Mouse (Mus musculus) left cerebral cortex, postnatal 25 days (tissue): ENCODE data around the gene Patl1. TPM values are rescaled to one million over a fixed set of nuclear protein-coding genes. Genes with fewer than 3 reads are reported as not detected.
"Not testable (repeated sequence)": the region's sequence is repeated elsewhere in the genome, so short reads cannot be mapped to it uniquely, and the experiment has no call there.

Source experiments
- DNase-seq, 2 experiments: peaks; one replicate each; pipeline ENCODE4 v3.0.0; 2022; ENCODE audit warnings: low spot score in 2 of 2, mixed read lengths in 1 of 2
- intact Hi-C: fragments of 180-260 bp; cut with DNase I; formaldehyde crosslinking; loops from one replicate; pipeline ENCODE4 v1.15.1; 2025
- total RNA-seq, 2 experiments: library from RNA; stranded (reverse); gene quantifications; 2 replicates each; pipeline ENCODE4 v1.2.3; 2021

Patl1 gene
- 10 to 100 TPM; 18.7 to 21.0 TPM for total RNA-seq

DNA sequence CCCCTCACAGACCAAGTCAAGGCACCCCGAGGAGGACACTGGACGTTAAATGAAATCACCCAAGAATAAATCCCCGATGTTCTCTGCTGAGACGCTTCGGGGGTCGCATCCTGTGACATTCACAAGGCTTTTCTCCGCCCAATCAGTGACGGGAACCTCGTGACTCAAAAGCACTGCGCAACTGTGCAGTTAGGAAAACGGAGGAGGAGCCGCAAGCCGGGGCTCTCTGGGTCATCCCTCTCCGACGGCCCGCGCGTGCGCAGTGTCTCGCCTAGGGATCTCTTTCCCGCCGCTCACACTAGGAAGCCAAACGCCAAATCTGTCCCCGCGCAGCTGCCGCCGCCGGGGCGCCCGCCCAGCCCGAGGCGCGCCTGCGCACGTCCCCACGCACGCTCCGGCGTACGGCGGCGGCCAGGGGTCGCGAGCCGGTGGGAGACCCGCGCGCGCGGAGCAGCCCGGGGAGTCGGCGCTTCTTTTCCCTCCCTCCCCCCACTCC lies at the start of gene Patl1:
Gene Patl1 (plus strand): TSS at position 363 of the 496 bp plus-strand sequence.
- peak; percentile 98 to 99 for DNase-seq
- intact Hi-C loops, result loop anchor here (2.0 to 5.0 kb wide), 3 partner anchors 53 to 135 kb away; partner anchors contain the start of genes Osbp and Stx3

GRCm38 (mm10) chr19:11867837-11868236 lies 44.4 kb upstream of the Patl1 start:
- intact Hi-C loops, result no loop called here
- no peak for DNase-seq

- no peak for DNase-seq
- intact Hi-C loops, result no loop called here
Measured at GRCm38 (mm10) chr19:11875006-11875405, 37.2 kb upstream of the Patl1 start, which contains the start of gene Olfr1419. Gene Olfr1419 (minus strand): TSS chr19:11875106.

DNA sequence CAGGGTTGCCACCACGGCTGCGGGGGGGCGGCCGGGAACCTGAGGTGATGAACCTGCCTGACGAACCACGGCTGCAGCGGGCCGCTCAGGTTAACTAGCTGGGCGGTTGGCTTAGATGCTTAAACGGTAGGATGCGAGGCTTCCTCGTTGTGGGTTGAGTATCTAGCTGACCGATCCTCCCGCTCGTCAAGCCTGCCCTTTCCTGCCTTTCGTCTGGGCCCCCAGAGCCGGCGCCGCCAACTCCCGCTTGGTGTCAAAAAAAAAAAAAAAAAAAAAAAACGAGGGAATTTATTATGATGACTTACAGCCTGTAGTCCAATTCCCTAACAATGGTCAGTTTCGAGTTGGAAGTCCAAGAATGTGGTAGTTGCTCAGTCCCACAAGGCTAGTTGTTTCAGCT lies 33.8 kb upstream of the Patl1 start:
- intact Hi-C loops, DNase-seq: not testable (repeated sequence)

- no peak for DNase-seq
- intact Hi-C loops, result no loop called here
Measured at GRCm38 (mm10) chr19:11886265-11886664, 25.9 kb upstream of the Patl1 start, which contains the start of gene Olfr1420. Gene Olfr1420 (plus strand): TSS chr19:11886565.

GRCm38 (mm10) chr19:11911021-11911420 lies 1.2 kb upstream of the Patl1 start:
- no peak for DNase-seq
- intact Hi-C loops, result loop anchor here (5.0 kb wide), 1 partner anchor 134 kb away; no protein-coding TSS in a partner anchor

DNA sequence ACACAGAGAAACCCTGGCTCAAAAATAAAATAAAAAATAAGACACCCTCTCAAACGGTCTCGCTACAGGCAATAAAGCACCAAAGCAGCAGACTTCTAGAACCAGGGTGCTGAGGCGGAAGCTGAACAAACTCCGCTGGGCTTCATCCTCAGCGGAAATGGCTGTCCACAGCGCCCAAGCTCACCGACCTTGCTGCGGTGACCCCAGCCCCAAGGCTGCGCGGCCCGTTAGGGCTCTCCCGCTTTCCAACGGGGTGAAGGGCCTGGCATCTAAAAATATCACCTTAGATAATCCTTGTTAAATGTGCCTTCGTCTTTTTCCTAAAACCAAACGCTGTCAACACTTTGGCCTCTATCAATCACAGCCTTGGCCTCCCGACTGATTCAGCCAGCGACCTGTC lies 596 bp upstream of the Patl1 start:
- DNase-seq, result peak in 1 of 2 experiments; percentile 39
- intact Hi-C loops, result loop anchor here (2.0 to 5.0 kb wide), 3 partner anchors 53 to 134 kb away; partner anchors contain the start of genes Osbp and Stx3

- DNase-seq, result peak in 1 of 2 experiments; percentile 26
- intact Hi-C loops, result loop anchor here (2.0 to 5.0 kb wide), 3 partner anchors 52 to 135 kb away; partner anchors contain the start of genes Osbp and Stx3
Measured at GRCm38 (mm10) chr19:11912533-11913121, 428 bp downstream of the Patl1 start.

GRCm38 (mm10) chr19:11915804-11916203 lies 3.6 kb downstream of the Patl1 start:
- intact Hi-C loops, result no loop called here
- peak in 1 of 2 experiments; percentile 43 for DNase-seq

GRCm38 (mm10) chr19:11922068-11922467 lies 9.9 kb downstream of the Patl1 start:
- intact Hi-C loops, result no loop called here
- DNase-seq, result no peak

- DNase-seq, intact Hi-C loops: not testable (repeated sequence)
Measured at GRCm38 (mm10) chr19:11922515-11922914, 10.3 kb downstream of the Patl1 start.

DNA sequence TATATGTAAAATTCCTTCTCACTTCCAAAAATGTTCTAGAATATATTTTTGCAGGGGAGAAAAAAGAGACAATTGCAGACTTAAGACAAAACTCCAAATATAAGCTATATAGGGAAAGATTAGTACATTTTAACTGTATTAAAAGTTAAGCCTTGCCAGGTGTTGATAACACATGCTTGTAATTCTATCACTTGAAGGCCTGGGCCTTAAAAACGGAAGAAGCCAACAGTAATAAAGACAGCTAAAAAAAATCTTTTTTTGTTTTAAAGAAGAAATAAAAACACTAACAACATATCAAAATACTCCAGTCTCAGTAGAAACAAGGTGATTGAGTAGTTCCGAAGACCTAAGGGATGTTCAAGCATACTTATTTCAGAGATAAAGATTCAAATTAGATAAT lies 14.2 kb downstream of the Patl1 start:
- DNase-seq, result no peak
- intact Hi-C loops, result loop anchor here (5.0 kb wide), 1 partner anchor 66 kb away; no protein-coding TSS in a partner anchor

GRCm38 (mm10) chr19:11928025-11928748 lies 16.0 kb downstream of the Patl1 start:
- intact Hi-C loops, result loop anchor here (5.0 kb wide), 1 partner anchor 64 kb away; no protein-coding TSS in a partner anchor
- no peak for DNase-seq

- DNase-seq, intact Hi-C loops: not testable (repeated sequence)
Measured at GRCm38 (mm10) chr19:11946460-11946859, 34.3 kb downstream of the Patl1 start.

DNA sequence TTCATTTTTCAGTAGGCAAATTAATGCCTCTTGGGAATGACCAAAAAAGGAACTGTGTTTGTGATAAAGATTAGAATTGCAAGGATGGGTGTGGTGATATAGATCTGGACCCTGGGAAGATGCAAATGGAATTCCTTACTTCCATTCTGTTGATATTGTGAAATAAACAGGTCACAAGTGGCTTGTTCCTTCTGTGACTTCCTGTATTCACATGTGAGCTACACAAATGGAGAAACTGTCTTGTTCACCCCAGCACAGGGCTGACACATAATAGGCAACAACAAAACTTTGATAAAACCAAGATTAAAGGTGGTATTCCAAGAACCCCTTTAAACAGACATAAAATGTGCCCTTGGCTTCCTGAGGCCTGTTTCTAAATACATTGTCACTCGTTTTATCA lies 37.7 kb downstream of the Patl1 start:
- intact Hi-C loops, result no loop called here

DNA sequence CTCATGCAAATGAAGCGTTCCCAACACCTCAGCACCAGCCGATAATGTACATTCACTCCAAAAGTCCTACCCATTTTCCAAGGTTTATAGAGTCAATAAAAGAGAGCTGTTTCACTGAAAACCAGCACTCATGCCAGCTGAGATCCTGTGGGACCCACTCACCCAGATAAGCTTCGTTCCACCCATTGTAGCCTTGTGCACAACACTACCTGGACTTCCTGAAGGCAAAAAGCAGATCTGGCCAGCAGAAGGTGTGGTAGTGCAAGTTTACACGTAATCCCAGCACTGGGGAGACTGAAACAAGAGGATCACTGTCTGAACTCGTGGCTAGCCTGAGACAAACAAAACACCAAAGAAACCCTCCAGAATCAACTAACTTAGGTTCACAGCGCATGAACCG lies 38.5 kb downstream of the Patl1 start:
- no peak for DNase-seq
- intact Hi-C loops, result no loop called here

More for the DNA sequence above, 37.7 kb downstream of the Patl1 start:
- no peak for DNase-seq

DNA sequence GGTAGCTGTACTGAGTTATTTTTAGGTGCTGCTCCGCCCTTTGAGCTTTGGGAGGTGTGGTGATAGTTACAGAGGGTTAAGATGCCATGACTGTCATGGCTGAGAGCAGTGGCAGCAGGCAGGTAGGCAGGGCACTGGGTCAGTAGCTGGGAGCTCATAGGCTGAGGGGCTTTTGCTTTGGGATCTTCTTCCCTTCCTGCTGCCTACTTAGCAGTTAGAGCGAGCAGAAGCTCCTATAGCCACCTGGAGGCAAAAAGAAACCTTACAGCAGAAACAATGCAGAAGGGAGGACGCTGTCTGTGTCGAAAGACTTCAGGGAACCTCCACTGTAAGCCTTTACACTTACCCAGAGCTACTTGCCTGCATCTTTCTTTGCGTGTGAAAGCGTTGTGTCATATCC lies 42.0 kb downstream of the Patl1 start:
- no peak for DNase-seq
- intact Hi-C loops, result no loop called here

- no peak for DNase-seq
- intact Hi-C loops, result no loop called here
Measured at GRCm38 (mm10) chr19:11956636-11957035, 44.4 kb downstream of the Patl1 start.

- intact Hi-C loops, result no loop called here
- DNase-seq, result no peak
Measured at GRCm38 (mm10) chr19:11957396-11957795, 45.2 kb downstream of the Patl1 start.

- intact Hi-C loops, result no loop called here
- DNase-seq, result no peak
Measured at GRCm38 (mm10) chr19:11957846-11958245, 45.6 kb downstream of the Patl1 start.
